10 mouse cellular contexts compared by ENCODE assay signal in genomic region chr6:72253911-72254587, GRCm38 (mm10). TPM values are rescaled to one million over a fixed set of nuclear protein-coding genes. Genes with fewer than 3 reads are reported as not detected.
DNase-seq lines count a peak whose midpoint lies in the region; ATAC-seq lines count a peak whose summit lies in the region.
"Had no signal": no experiment of that assay in that cellular context is flagged by ENCODE, and none has a peak within 500 bp of the region (broad histone marks: within the 10 kb centered on the region; RNA-seq: fewer than 3 reads in every experiment).

No protein-coding gene starts in this region.

- H3K27ac ChIP-seq in kidney, embryonic 16.5 days (ENCODE audit: low read length), result no peak overlapping the region
- 0 out of 2 replicates have a peak overlapping the region, but pooled peaks have one; percentile 30 for H3K27ac ChIP-seq in hindbrain, embryonic 15.5 days (replicated peaks)
- H3K27ac ChIP-seq: lung, embryonic 15.5 days had no signal

- no peak overlapping the region for H3K9ac ChIP-seq in kidney, embryonic 16.5 days (replicated peaks; ENCODE audit: low read length)
- no peak overlapping the region for H3K9ac ChIP-seq in hindbrain, embryonic 15.5 days
- H3K9ac ChIP-seq: lung, embryonic 15.5 days had no signal

- no peaks in the 10 kb centered on the region for H3K9me3 ChIP-seq in kidney, embryonic 16.5 days (ENCODE audit: low read length)
- H3K9me3 ChIP-seq in hindbrain, embryonic 15.5 days, result no peaks in the 10 kb centered on the region
- H3K9me3 ChIP-seq: lung, embryonic 15.5 days had no signal

- no peak; the same call in 1 of the 2 replicates for ATAC-seq in kidney, embryonic 16.5 days (ENCODE audit: low FRiP score, low TSS enrichment)
- peak; percentile 78 for ATAC-seq in hindbrain, embryonic 15.5 days (ENCODE audit: low FRiP score, low read depth)

- DNase-seq in kidney, postnatal 36 days, result peak; percentile 23 to 41
- DNase-seq in cerebellum, adult 11 months, result peak; percentile 95
- peak; percentile 67 for DNase-seq in gastrocnemius, adult 18-20 months (ENCODE audit: low spot score)
- DNase-seq in thymus, postnatal 14 days, result no peak
- no peak for DNase-seq in frontal cortex, adult 2 months (ENCODE audit: extremely low spot score in 1 of 2, low spot score in 1 of 2)
- no peak for DNase-seq in frontal cortex, postnatal 36 days (ENCODE audit: low spot score in 2 of 2)
- DNase-seq: right cerebral cortex, adult 18-20 months had no signal

- no peaks in the 10 kb centered on the region for H3K27me3 ChIP-seq in kidney, embryonic 16.5 days (ENCODE audit: insufficient read depth, low read length)
- no peaks in the 10 kb centered on the region for H3K27me3 ChIP-seq in hindbrain, embryonic 15.5 days
- H3K27me3 ChIP-seq: lung, embryonic 15.5 days had no signal

- 78% methylated on average over 4 of the region's 4 CpGs for WGBS in kidney, embryonic 16.5 days
- 75% methylated on average over 4 of the region's 4 CpGs for WGBS in hindbrain, embryonic 15.5 days

- H3K4me2 ChIP-seq in kidney, embryonic 16.5 days (replicated peaks; ENCODE audit: low read depth, low read length), result no peak overlapping the region
- no peak overlapping the region for H3K4me2 ChIP-seq in hindbrain, embryonic 15.5 days
- H3K4me2 ChIP-seq: lung, embryonic 15.5 days had no signal

- no peak overlapping the region for H3K4me3 ChIP-seq in kidney, embryonic 16.5 days (ENCODE audit: low read length)
- no peak overlapping the region for H3K4me3 ChIP-seq in hindbrain, embryonic 15.5 days
- H3K4me3 ChIP-seq: lung, embryonic 15.5 days had no signal

- no peaks in the 10 kb centered on the region for H3K36me3 ChIP-seq in kidney, embryonic 16.5 days (ENCODE audit: insufficient read depth, low read length)
- H3K36me3 ChIP-seq in hindbrain, embryonic 15.5 days, result no peaks in the 10 kb centered on the region
- H3K36me3 ChIP-seq: lung, embryonic 15.5 days had no signal

- H3K4me1 ChIP-seq in kidney, embryonic 16.5 days (ENCODE audit: insufficient read depth, low read length), result 0 out of 2 replicates have a peak, but pooled peaks cover 3% of the 10 kb centered on the region
- H3K4me1 ChIP-seq in hindbrain, embryonic 15.5 days (replicated peaks), result 0 out of 2 replicates have a peak, but pooled peaks cover 3% of the 10 kb centered on the region

RNA-seq across cellular contexts. Expression of gene Atoh8, which starts 18.7 kb away (rescaled TPM):
- 24.2 and 25.3 TPM in 2 replicates for polyA plus RNA-seq in kidney, embryonic 16.5 days (2015; fragmentation: Nextera tagmentation; extraction: Ambion mirVana)
- total RNA-seq in gastrocnemius, adult 18-20 months (2021), result 1 to 10 TPM; 4.3 to 6.3 TPM
- 3.7 and 4.2 TPM in 2 replicates for polyA plus RNA-seq in hindbrain, embryonic 15.5 days (2015; fragmentation: Nextera tagmentation; extraction: Ambion mirVana)
- 1.5 and 2.3 TPM in 2 replicates for polyA plus RNA-seq in frontal cortex, adult 2 months (2012; rRNA removed)

RNA-seq across cellular contexts. Expression of gene Sftpb, which starts 50.4 kb away (rescaled TPM):
- polyA plus RNA-seq in kidney, embryonic 16.5 days (2015; fragmentation: Nextera tagmentation; extraction: Ambion mirVana), result 5.4 TPM in 1 of 2 replicates, not detected in the other
- total RNA-seq in gastrocnemius, adult 18-20 months (2021), result not detected
- 0.26 and 0.79 TPM in 2 replicates for polyA plus RNA-seq in hindbrain, embryonic 15.5 days (2015; fragmentation: Nextera tagmentation; extraction: Ambion mirVana)
- polyA plus RNA-seq in frontal cortex, adult 2 months (2012; rRNA removed), result not detected in 2 replicates

Comparison
In these comparisons a context has a peak if more than half of its experiments do, and no peak if none do; other contexts are left out.
1. DNase-seq: peak in kidney, postnatal 36 days (2 of 2), cerebellum, adult 11 months (single experiment) and gastrocnemius, adult 18-20 months (single experiment); none in thymus, postnatal 14 days (single experiment), frontal cortex, adult 2 months (0 of 2) and frontal cortex, postnatal 36 days (0 of 2).